Mouse (Mus musculus): ENCODE data around the gene Slc35b3. TPM values are rescaled to one million over a fixed set of nuclear protein-coding genes. Genes with fewer than 3 reads are reported as not detected.

Gene Slc35b3
- total and polyA plus RNA-seq, 2 experiments from 2014 or later, result 25.8 to 37.8 TPM

GRCm38 (mm10) chr13:38983751-38984150, 23.1 kb upstream of the Slc35b3 start:
- no peaks in the 10 kb centered on the region for H3K27me3 ChIP-seq (ENCODE audit: insufficient read depth, low read length)
- no peaks in the 10 kb centered on the region for H3K36me3 ChIP-seq (ENCODE audit: insufficient read depth)
- H3K27ac ChIP-seq (ENCODE audit: low read depth, low read length), result no peak overlapping the region
- ATAC-seq (no peak), DNase-seq (no peak)
- H3K4me2 ChIP-seq (ENCODE audit: low read depth), result no peak overlapping the region
- no peak for TF ChIP-seq CTCF (IDR thresholded peaks at IDR 0.05; ENCODE audit: low read depth)
- 91% methylated on average over 5 of the region's 5 CpGs for WGBS
- H3K9me3 ChIP-seq (ENCODE audit: low read length), result no peaks in the 10 kb centered on the region
- H3K4me1 ChIP-seq (ENCODE audit: insufficient read depth), result no peaks in the 10 kb centered on the region
- no peak overlapping the region for H3K4me3 ChIP-seq (ENCODE audit: low read depth, low read length)
- H3K9ac ChIP-seq, result no peak overlapping the region

- no peaks in the 10 kb centered on the region for H3K27me3 ChIP-seq (ENCODE audit: insufficient read depth, low read length)
- no peaks in the 10 kb centered on the region for H3K36me3 ChIP-seq (ENCODE audit: insufficient read depth)
- no peak overlapping the region for H3K4me2 ChIP-seq (ENCODE audit: low read depth)
- H3K9ac ChIP-seq, result no peak overlapping the region
- no peak for DNase-seq
- H3K9me3 ChIP-seq (ENCODE audit: low read length), result no peaks in the 10 kb centered on the region
- no peaks in the 10 kb centered on the region for H3K4me1 ChIP-seq (ENCODE audit: insufficient read depth)
- H3K4me3 ChIP-seq (ENCODE audit: low read depth, low read length), result no peak overlapping the region
- WGBS, result 82% methylated on average over 3 of the region's 3 CpGs
- no peak overlapping the region for H3K27ac ChIP-seq (ENCODE audit: low read depth, low read length)
- no peak for TF ChIP-seq CTCF (IDR thresholded peaks at IDR 0.05; ENCODE audit: low read depth)
- ATAC-seq, result no peak
Observed at GRCm38 (mm10) chr13:38980900-38981299, 20.2 kb upstream of the Slc35b3 start.

DNA sequence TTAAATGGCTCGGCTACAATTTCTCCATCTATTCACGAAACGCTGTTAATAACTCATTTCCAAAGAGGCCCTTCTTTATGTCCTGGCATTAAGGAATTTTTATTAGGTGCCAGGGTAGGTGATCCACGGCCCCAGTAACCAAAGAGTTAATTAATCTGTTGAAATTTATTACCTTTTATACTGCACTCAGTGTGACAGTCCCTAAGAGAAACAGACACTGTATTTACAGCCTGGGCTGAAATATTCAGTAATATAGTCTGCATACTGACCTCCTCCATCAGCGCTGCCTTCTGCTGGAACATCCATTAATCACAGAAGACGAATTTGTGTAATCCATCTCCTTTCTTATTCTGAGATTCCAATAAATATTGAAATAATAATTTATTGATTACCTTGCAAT, 16.3 kb upstream of the Slc35b3 start:
- no peak overlapping the region for H3K4me3 ChIP-seq (ENCODE audit: low read depth, low read length)
- ATAC-seq, result no peak

GRCm38 (mm10) chr13:38975853-38976252, 15.2 kb upstream of the Slc35b3 start:
- WGBS, result 93% methylated on average over 5 of the region's 5 CpGs

More for the DNA sequence above, 16.3 kb upstream of the Slc35b3 start:
- TF ChIP-seq CTCF (IDR thresholded peaks at IDR 0.05; ENCODE audit: low read depth), result no peak
- Histone ChIP-seq H3K4me2 (ENCODE audit: low read depth) (no peak overlapping the region), H3K27ac (ENCODE audit: low read depth, low read length) (no peak overlapping the region), H3K9me3 (ENCODE audit: low read length) (no peaks in the 10 kb centered on the region), H3K27me3 (ENCODE audit: insufficient read depth, low read length) (no peaks in the 10 kb centered on the region), H3K36me3 (ENCODE audit: insufficient read depth) (no peaks in the 10 kb centered on the region), H3K4me1 (ENCODE audit: insufficient read depth) (no peaks in the 10 kb centered on the region), H3K9ac (no peak overlapping the region)
- DNase-seq, result no peak
- 80% methylated on average over 6 of the region's 6 CpGs for WGBS

DNA sequence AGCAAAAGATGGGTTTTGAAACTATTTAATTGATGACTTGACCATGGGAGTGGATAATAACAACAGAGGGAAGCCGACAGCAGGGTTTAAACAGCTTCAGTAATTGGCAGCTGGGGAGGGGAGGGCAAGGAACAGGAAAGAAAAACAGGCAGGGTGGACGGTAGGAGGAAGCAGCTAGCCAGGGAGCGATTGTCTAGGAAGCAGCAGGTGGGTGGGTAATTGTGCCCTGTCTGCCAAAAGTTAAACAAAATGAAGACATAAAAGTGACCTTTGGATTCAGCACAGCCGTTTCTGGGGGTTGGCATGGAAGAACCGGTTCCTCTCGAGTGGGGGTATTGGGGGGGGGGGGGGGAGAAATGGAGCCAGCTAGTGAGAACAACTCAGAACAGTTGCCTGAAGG, 11.9 kb upstream of the Slc35b3 start:
- no peak for TF ChIP-seq CTCF (IDR thresholded peaks at IDR 0.05; ENCODE audit: low read depth)
- no peaks in the 10 kb centered on the region for H3K36me3 ChIP-seq (ENCODE audit: insufficient read depth)
- H3K27ac ChIP-seq (ENCODE audit: low read depth, low read length), result no peak overlapping the region
- H3K27me3 ChIP-seq (ENCODE audit: insufficient read depth, low read length), result no peaks in the 10 kb centered on the region
- H3K4me3 ChIP-seq (ENCODE audit: low read depth, low read length), result no peak overlapping the region
- no peaks in the 10 kb centered on the region for H3K9me3 ChIP-seq (ENCODE audit: low read length)
- WGBS, result 4% methylated on average over 6 of the region's 6 CpGs
- no peak overlapping the region for H3K9ac ChIP-seq
- DNase-seq (no peak), ATAC-seq (no peak)
- H3K4me1 ChIP-seq (ENCODE audit: insufficient read depth), result no peaks in the 10 kb centered on the region
- no peak overlapping the region for H3K4me2 ChIP-seq (ENCODE audit: low read depth)

More at GRCm38 (mm10) chr13:38975853-38976252, 15.2 kb upstream of the Slc35b3 start:
- Histone ChIP-seq H3K4me2 (ENCODE audit: low read depth) (no peak overlapping the region), H3K9ac (no peak overlapping the region), H3K4me3 (ENCODE audit: low read depth, low read length) (no peak overlapping the region), H3K36me3 (ENCODE audit: insufficient read depth) (no peaks in the 10 kb centered on the region), H3K4me1 (ENCODE audit: insufficient read depth) (no peaks in the 10 kb centered on the region), H3K27ac (ENCODE audit: low read depth, low read length) (no peak overlapping the region), H3K9me3 (ENCODE audit: low read length) (no peaks in the 10 kb centered on the region), H3K27me3 (ENCODE audit: insufficient read depth, low read length) (no peaks in the 10 kb centered on the region)
- DNase-seq (no peak), ATAC-seq (no peak)
- no peak for TF ChIP-seq CTCF (IDR thresholded peaks at IDR 0.05; ENCODE audit: low read depth)

DNA sequence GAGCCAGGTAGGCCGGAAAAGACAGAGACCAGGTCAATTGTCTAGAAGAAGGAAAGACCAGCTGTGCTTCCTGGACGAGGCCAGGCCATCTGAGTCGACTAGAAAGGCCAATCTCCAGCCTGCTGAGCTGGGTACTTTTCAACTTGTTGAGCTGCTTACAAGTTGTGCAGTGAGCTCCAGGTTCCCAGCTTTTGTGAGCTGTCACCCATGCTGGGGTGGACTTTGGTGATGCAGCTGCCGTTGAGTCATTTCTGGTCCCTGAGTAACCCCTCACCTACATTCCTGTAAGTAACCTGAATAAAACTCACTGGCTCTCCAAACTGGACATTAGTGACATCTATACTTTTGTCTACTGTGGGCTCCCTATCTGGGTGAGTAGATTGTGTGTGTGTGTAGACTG, 10.4 kb upstream of the Slc35b3 start:
- WGBS, result 69% methylated on average over 4 of the region's 4 CpGs
- H3K9me3 ChIP-seq (ENCODE audit: low read length), result no peaks in the 10 kb centered on the region
- no peak overlapping the region for H3K27ac ChIP-seq (ENCODE audit: low read depth, low read length)
- ATAC-seq (no peak), DNase-seq (no peak)
- no peaks in the 10 kb centered on the region for H3K4me1 ChIP-seq (ENCODE audit: insufficient read depth)
- H3K36me3 ChIP-seq (ENCODE audit: insufficient read depth), result no peaks in the 10 kb centered on the region
- no peak overlapping the region for H3K4me2 ChIP-seq (ENCODE audit: low read depth)
- no peak overlapping the region for H3K4me3 ChIP-seq (ENCODE audit: low read depth, low read length)
- H3K9ac ChIP-seq, result no peak overlapping the region
- H3K27me3 ChIP-seq (ENCODE audit: insufficient read depth, low read length), result no peaks in the 10 kb centered on the region
- TF ChIP-seq CTCF (IDR thresholded peaks at IDR 0.05; ENCODE audit: low read depth), result no peak

- ATAC-seq, result no peak
- no peak for DNase-seq
- Histone ChIP-seq H3K4me2 (ENCODE audit: low read depth) (no peak overlapping the region), H3K36me3 (ENCODE audit: insufficient read depth) (no peaks in the 10 kb centered on the region), H3K4me3 (ENCODE audit: low read depth, low read length) (no peak overlapping the region), H3K9me3 (ENCODE audit: low read length) (no peaks in the 10 kb centered on the region), H3K27ac (ENCODE audit: low read depth, low read length) (no peak overlapping the region), H3K27me3 (ENCODE audit: insufficient read depth, low read length) (no peaks in the 10 kb centered on the region), H3K9ac (no peak overlapping the region), H3K4me1 (ENCODE audit: insufficient read depth) (no peaks in the 10 kb centered on the region)
- WGBS, result 84% methylated on average over 1 of the region's 1 CpGs
- TF ChIP-seq CTCF (IDR thresholded peaks at IDR 0.05; ENCODE audit: low read depth), result no peak
Observed at GRCm38 (mm10) chr13:38967518-38967917, 6.8 kb upstream of the Slc35b3 start.
